Mouse (Mus musculus) heart, postnatal 0 days (tissue): Measurements from ENCODE around the gene Dusp13. TPM values are rescaled to one million over a fixed set of nuclear protein-coding genes. Genes with fewer than 3 reads are reported as not detected.

Source experiments
- ATAC-seq: fragments of 200-750 bp; cut with Nextera tagmentation; 2 replicates; pipeline ENCODE4 v1.8.0; 2017; ENCODE audit warnings: low read depth, moderate number of reproducible peaks, moderate library complexity; ENCODE audit not compliant: insufficient read depth
- DNase-seq: peaks from one replicate; pipeline ENCODE4 v3.0.0-alpha.2; 2016; ENCODE audit warnings: low spot score
- H3K27ac ChIP-seq: fragments of 300-500 bp; sonication (generic); 2 replicates; pipeline ENCODE4 v1.5.1; 2014; ENCODE audit warnings: low read depth, mild to moderate bottlenecking
- H3K27me3 ChIP-seq: fragments of 300-500 bp; sonication (generic); 2 replicates; pipeline ENCODE4 v1.6.1; 2014; ENCODE audit warnings: low read length, mixed read lengths; ENCODE audit not compliant: control insufficient read depth, insufficient read depth
- H3K36me3 ChIP-seq: fragments of 300-500 bp; sonication (generic); replicated peaks from 2 replicates; pipeline ENCODE4 v1.6.1; 2014; ENCODE audit warnings: low read length, mixed read lengths; ENCODE audit not compliant: control insufficient read depth, insufficient read depth
- H3K4me1 ChIP-seq: fragments of 300-500 bp; sonication (generic); 2 replicates; pipeline ENCODE4 v1.6.1; 2014; ENCODE audit warnings: antibody characterized with exemption; ENCODE audit not compliant: control insufficient read depth, insufficient read depth
- H3K4me2 ChIP-seq: fragments of 300-500 bp; sonication (generic); 2 replicates; pipeline ENCODE4 v1.6.1; 2014; ENCODE audit warnings: low read depth, mild to moderate bottlenecking, low read length, moderate library complexity
- H3K4me3 ChIP-seq: fragments of 300-500 bp; sonication (generic); 2 replicates; pipeline ENCODE4 v1.5.1; 2014; ENCODE audit warnings: low read depth, low read length
- H3K9ac ChIP-seq: fragments of 300-500 bp; sonication (generic); replicated peaks from 2 replicates; pipeline ENCODE4 v1.6.1; 2014; ENCODE audit warnings: low read depth, low read length, mixed read lengths
- H3K9me3 ChIP-seq: fragments of 300-500 bp; sonication (generic); replicated peaks from 2 replicates; pipeline ENCODE4 v1.6.1; 2016; ENCODE audit warnings: low read length; ENCODE audit not compliant: control insufficient read depth
- CTCF ChIP-seq: IDR thresholded peaks from 2 replicates; pipeline ENCODE4 v1.5.1; 2016; ENCODE audit warnings: antibody characterized with exemption, control low read depth, low read depth
- EP300 ChIP-seq: IDR thresholded peaks from 2 replicates; pipeline ENCODE4 v1.6.1; 2016; ENCODE audit warnings: antibody characterized with exemption, low read depth
- WGBS: fragments of 180-500 bp; shearing (Covaris S2); extraction: QIAGEN DNeasy Blood & Tissue Kit; methylation state at CpG from one replicate; pipeline ENCODE4 v1.1.7; 2014; 5-methylcytosine and 5-hydroxymethylcytosine counted together
- polyA plus RNA-seq: library from polyadenylated mRNA; unstranded; fragments of >200 nt; fragmentation: Nextera tagmentation; extraction: Ambion mirVana; gene quantifications from 2 replicates; pipeline ENCODE4 v1.2.1, GENCODE M21; 2015
- total RNA-seq: library from RNA; depleted of rRNA; stranded (reverse); fragments of >200 nt; gene quantifications from 2 replicates; pipeline ENCODE4 v1.2.3, GENCODE M21; 2014; ENCODE audit warnings: low replicate concordance

The Dusp13 gene
- total and polyA plus RNA-seq, 2 experiments from 2014 or later: not detected

- Histone ChIP-seq H3K4me2 (no peak overlapping the region), H3K27me3 (no peaks in the 10 kb centered on the region), H3K9me3 (no peaks in the 10 kb centered on the region), H3K4me3 (no peak overlapping the region), H3K36me3 (no peaks in the 10 kb centered on the region), H3K4me1 (no peaks in the 10 kb centered on the region), H3K9ac (no peak overlapping the region), H3K27ac (no peak overlapping the region)
- TF ChIP-seq EP300: no peak
- TF ChIP-seq CTCF: no peak
- ATAC-seq (no peak), DNase-seq (no peak)
- WGBS: 85% methylated on average over 3 of the region's 3 CpGs
Measured at GRCm38 (mm10) chr14:21741314-21741713, 9.7 kb downstream of the Dusp13 start.

DNA sequence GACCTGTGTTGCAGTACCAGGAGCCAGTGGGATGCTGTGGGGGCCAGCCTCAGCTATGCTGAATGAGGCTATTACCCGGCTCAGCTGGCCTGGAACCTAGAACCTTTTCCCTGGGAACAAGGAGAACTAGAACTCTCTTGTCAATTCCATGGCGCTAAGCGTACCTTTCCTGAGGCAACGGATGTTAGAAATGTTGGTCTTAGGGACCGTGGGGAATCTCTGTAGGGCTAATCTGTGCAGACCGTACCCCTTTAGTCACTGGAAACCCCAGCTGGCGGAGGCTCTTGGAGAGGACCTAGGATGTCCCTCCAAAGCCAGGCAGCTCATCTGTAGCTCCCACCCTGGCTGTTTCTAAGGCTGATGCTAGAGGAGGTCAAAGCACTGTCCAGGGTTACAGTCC lies 10.6 kb downstream of the Dusp13 start:
- Histone ChIP-seq H3K27ac (no peak overlapping the region), H3K4me2 (no peak overlapping the region), H3K4me1 (no peaks in the 10 kb centered on the region), H3K4me3 (no peak overlapping the region), H3K27me3 (no peaks in the 10 kb centered on the region), H3K9ac (no peak overlapping the region), H3K9me3 (no peaks in the 10 kb centered on the region), H3K36me3 (no peaks in the 10 kb centered on the region)
- ATAC-seq (no peak), DNase-seq (no peak)
- 89% methylated on average over 7 of the region's 7 CpGs for WGBS
- TF ChIP-seq EP300: no peak
- TF ChIP-seq CTCF: no peak

DNA sequence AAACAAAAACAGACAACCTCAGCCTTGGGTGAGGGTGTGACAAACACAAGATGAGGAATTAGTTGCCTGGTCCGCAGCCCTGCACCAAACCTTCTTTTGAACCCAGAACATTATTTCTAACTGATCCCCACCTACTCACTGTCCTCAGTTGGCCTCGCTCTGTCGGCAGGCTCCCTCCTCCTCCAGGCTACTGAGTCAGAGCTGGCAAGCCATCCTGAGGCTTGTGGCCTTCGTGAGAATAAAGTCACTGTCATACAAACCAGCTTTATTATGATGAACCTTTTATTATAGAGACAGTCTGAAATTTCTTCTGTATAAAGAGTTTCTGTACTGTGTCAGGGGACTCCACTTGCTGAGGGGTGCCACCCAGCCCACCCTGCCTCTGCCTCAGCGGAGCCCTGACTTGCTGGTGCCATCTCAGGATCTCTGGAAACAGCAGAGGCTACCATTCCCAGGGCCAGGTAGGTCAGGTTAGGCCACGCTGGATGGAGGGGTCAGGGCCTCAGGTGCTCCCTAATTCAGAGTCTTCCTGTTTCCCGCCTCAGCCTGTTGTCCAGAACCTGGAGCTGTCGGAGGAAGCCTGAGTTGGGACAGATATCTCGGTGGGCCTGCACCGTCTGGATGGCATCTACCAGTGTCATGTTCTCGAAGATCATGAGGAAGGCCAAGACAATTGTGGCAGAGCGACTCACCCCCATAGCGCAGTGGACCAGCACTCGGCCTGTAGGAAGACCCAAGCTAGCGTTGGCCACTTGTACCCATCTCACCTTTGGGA lies 17.7 kb downstream of the Dusp13 start:
- H3K9me3 ChIP-seq: 0 out of 2 replicates have a peak, but pooled peaks cover 6% of the 10 kb centered on the region
- no peaks in the 10 kb centered on the region for H3K27me3 ChIP-seq
- H3K4me2 ChIP-seq: no peak overlapping the region
- H3K4me3 ChIP-seq: no peak overlapping the region
- no peaks in the 10 kb centered on the region for H3K4me1 ChIP-seq
- H3K9ac ChIP-seq: no peak overlapping the region
- ATAC-seq (no peak), DNase-seq (no peak)
- no peaks in the 10 kb centered on the region for H3K36me3 ChIP-seq
- TF ChIP-seq CTCF (no peak), EP300 (no peak)
- WGBS: 87% methylated on average over 15 of the region's 15 CpGs
- no peak overlapping the region for H3K27ac ChIP-seq

DNA sequence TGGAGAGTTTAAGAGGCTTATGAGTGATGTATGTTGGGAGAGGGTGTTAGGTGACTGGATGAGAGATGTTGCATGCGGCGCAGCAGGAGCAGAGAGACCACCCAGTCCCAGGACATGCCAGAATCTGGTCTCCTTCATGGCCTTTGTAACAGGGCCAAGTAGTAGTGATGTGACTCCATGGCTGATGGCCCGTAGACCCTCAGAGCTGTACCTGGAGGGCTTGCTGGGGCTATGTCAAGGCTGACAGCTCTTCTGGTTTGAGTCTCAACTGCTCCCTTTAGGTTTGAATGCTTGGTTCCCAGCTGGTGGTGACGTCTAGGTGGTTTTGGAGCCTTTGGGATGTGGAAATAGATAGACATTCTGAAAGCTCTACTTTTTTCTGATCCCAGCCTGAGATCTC lies 21.0 kb downstream of the Dusp13 start:
- WGBS: 81% methylated on average over 4 of the region's 4 CpGs
- Histone ChIP-seq H3K4me3 (no peak overlapping the region), H3K27ac (no peak overlapping the region), H3K9me3 (0 out of 2 replicates have a peak, but pooled peaks cover 6% of the 10 kb centered on the region), H3K27me3 (no peaks in the 10 kb centered on the region), H3K36me3 (no peaks in the 10 kb centered on the region), H3K4me2 (no peak overlapping the region), H3K4me1 (no peaks in the 10 kb centered on the region), H3K9ac (no peak overlapping the region)
- no peak for TF ChIP-seq CTCF
- no peak for TF ChIP-seq EP300
- ATAC-seq (no peak), DNase-seq (no peak)

DNA sequence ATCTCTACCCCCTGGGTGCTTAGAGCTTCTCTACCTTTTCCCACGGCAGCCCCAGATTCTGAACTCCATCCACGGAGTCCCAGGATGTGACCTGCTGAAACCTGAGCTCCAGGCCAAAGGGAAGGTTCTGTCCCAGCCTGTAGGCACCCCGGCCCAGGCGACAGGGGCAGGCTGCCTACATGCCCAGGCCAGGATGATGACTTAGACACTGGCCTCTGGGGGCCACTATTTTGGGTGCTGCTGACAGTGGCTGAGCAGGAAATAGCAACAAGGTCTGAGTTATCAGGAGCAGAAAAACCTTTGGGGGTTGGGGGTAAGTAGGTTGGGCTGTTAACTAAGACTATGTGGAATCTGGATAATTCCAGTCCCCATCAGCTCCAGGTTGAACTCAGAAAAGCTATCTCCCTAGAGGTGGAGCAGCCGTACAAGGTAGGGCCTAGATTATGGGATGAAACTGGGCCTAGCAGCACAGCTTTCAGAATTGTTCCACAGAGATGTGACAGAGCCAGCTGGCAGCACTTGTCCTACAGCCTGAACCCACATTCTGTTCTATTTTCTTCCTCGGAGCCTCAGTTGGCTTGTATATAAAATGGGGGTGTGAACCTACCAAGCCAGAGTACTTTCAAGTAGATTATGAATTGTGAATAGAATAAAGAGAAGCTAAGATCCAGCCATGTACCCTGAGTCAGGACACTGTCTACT lies 21.8 kb downstream of the Dusp13 start:
- no peak for DNase-seq
- no peak overlapping the region for H3K4me3 ChIP-seq
- 0 out of 2 replicates have a peak, but pooled peaks cover 6% of the 10 kb centered on the region for H3K9me3 ChIP-seq
- H3K27ac ChIP-seq: no peak overlapping the region
- no peak overlapping the region for H3K9ac ChIP-seq
- H3K27me3 ChIP-seq: no peaks in the 10 kb centered on the region
- no peaks in the 10 kb centered on the region for H3K4me1 ChIP-seq
- 36% methylated on average over 6 of the region's 6 CpGs for WGBS
- ATAC-seq: no peak
- H3K4me2 ChIP-seq: no peak overlapping the region
- no peak for TF ChIP-seq CTCF
- TF ChIP-seq EP300: no peak
- no peaks in the 10 kb centered on the region for H3K36me3 ChIP-seq
